Mouse (Mus musculus): ENCODE data around the gene Cpeb3.

GRCm38 (mm10) chr19:37075690-37076089 is 132.7 kb downstream of the Cpeb3 start:
- no peak for TF ChIP-seq FLI1 (IDR thresholded peaks at IDR 0.05; ENCODE audit: low read length)
- TF ChIP-seq GATA1 (IDR thresholded peaks at IDR 0.05; ENCODE audit: borderline replicate concordance, low read length): no peak
